Mouse (Mus musculus) CH12.LX (cell line): ENCODE results near the gene Rnase12. TPM values are rescaled to one million over a fixed set of nuclear protein-coding genes. Genes with fewer than 3 reads are reported as not detected.

Experiments
- DNase-seq: peaks from one replicate; pipeline ENCODE4 v3.0.0-alpha.2; 2013; ENCODE audit errors: extremely low read depth
- H3K27ac ChIP-seq: 2 replicates; pipeline ENCODE4 v1.5.1; 2012; ENCODE audit warnings: low read depth, mild to moderate bottlenecking, control low read depth, moderate library complexity; ENCODE audit not compliant: insufficient read depth
- H3K27me3 ChIP-seq: replicated peaks from 2 replicates; pipeline ENCODE3; 2012; ENCODE audit warnings: inconsistent platforms
- H3K36me3 ChIP-seq, 2 experiments: replicated peaks in 1 of 2; 2 replicates each; pipeline versions ENCODE3 to v1.6.1; 2012; ENCODE audit warnings: inconsistent platforms in 1 of 2, low read length in 1 of 2, mild to moderate bottlenecking in 1 of 2, mixed read lengths in 1 of 2, moderate library complexity in 1 of 2; ENCODE audit not compliant: control insufficient read depth in 1 of 2, insufficient read depth in 1 of 2
- H3K4me1 ChIP-seq, 2 experiments: 2 replicates each; pipeline ENCODE4 v1.6.1; 2012; ENCODE audit warnings: inconsistent platforms in 1 of 2, moderate library complexity in 1 of 2; ENCODE audit not compliant: insufficient read depth in 2 of 2, control insufficient read depth in 1 of 2
- H3K4me2 ChIP-seq: 2 replicates; pipeline ENCODE4 v1.6.1; 2012; ENCODE audit warnings: low read depth, mild to moderate bottlenecking, control low read depth; ENCODE audit not compliant: poor library complexity, insufficient read depth, severe bottlenecking
- H3K4me3 ChIP-seq, 3 experiments: fragments of 150-350 bp in 1 of 3; sonication (generic) in 1 of 3; replicated peaks in 1 of 3; 2 replicates each; pipeline versions ENCODE3 to v1.5.1; 2011 to 2012; ENCODE audit warnings: low read depth in 2 of 3, low read length in 2 of 3, mild to moderate bottlenecking in 2 of 3, moderate library complexity in 2 of 3, control low read depth in 1 of 3, improper control_type of control experiment in 1 of 3, inconsistent platforms in 1 of 3, mixed read lengths in 1 of 3; ENCODE audit not compliant: poor library complexity in 1 of 3
- H3K79me2 ChIP-seq: replicated peaks from 2 replicates; pipeline ENCODE4 v1.6.1; 2012; ENCODE audit warnings: mild to moderate bottlenecking, moderate library complexity; ENCODE audit not compliant: control insufficient read depth, poor library complexity, insufficient read depth, severe bottlenecking; ENCODE audit errors: extremely low read depth
- H3K9ac ChIP-seq: 2 replicates; pipeline ENCODE4 v1.6.1; 2012; ENCODE audit warnings: low read depth, mild to moderate bottlenecking, control low read depth, moderate library complexity; ENCODE audit not compliant: insufficient read depth
- H3K9me3 ChIP-seq: replicated peaks from 2 replicates; pipeline ENCODE3; 2012; ENCODE audit warnings: low read length, inconsistent platforms, mixed read lengths
- CHD2 ChIP-seq: IDR thresholded peaks from 2 replicates; pipeline ENCODE4 v1.6.1; 2011; ENCODE audit warnings: low read length, improper control_type of control experiment
- CTCF ChIP-seq, 2 experiments: IDR thresholded peaks in 1 of 2; conservative IDR thresholded peaks in 1 of 2; 2 replicates each; pipeline ENCODE4 v1.5.1; 2011 to 2012; ENCODE audit warnings: low read depth in 2 of 2, low read length in 2 of 2, improper control_type of control experiment in 1 of 2, inconsistent platforms in 1 of 2, mild to moderate bottlenecking in 1 of 2, moderate library complexity in 1 of 2
- E2F4 ChIP-seq: IDR thresholded peaks from 2 replicates; pipeline ENCODE4 v1.6.1; 2011; ENCODE audit warnings: low read depth, low read length, improper control_type of control experiment; ENCODE audit not compliant: insufficient replicate concordance
- ELF1 ChIP-seq: IDR thresholded peaks from 2 replicates; pipeline ENCODE4 v1.6.1; 2014; ENCODE audit warnings: low read depth, mild to moderate bottlenecking, inconsistent platforms, low read length, improper control_type of control experiment
- EP300 ChIP-seq: IDR thresholded peaks from 2 replicates; pipeline ENCODE4 v1.6.1; 2011; ENCODE audit warnings: low read length, improper control_type of control experiment
- GABPA ChIP-seq: IDR thresholded peaks from 2 replicates; pipeline ENCODE4 v1.6.1; 2012; ENCODE audit warnings: low read depth, low read length, improper control_type of control experiment, inconsistent platforms; ENCODE audit not compliant: insufficient replicate concordance
- IRF4 ChIP-seq: IDR thresholded peaks from 2 replicates; pipeline ENCODE4 v1.6.1; 2014; ENCODE audit warnings: low read depth, mild to moderate bottlenecking, inconsistent platforms, low read length, improper control_type of control experiment
- MAFK ChIP-seq: IDR thresholded peaks from 2 replicates; pipeline ENCODE4 v1.6.1; 2011; ENCODE audit warnings: low read length, improper control_type of control experiment; ENCODE audit not compliant: insufficient replicate concordance
- MAX ChIP-seq: IDR thresholded peaks from 2 replicates; pipeline ENCODE4 v1.6.1; 2011; ENCODE audit warnings: low read length, improper control_type of control experiment
- MAZ ChIP-seq: IDR thresholded peaks from 2 replicates; pipeline ENCODE4 v1.6.1; 2012; ENCODE audit warnings: low read depth, mild to moderate bottlenecking, inconsistent platforms, low read length, improper control_type of control experiment, moderate library complexity
- MXI1 ChIP-seq: IDR thresholded peaks from 2 replicates; pipeline ENCODE4 v1.6.1; 2011; ENCODE audit warnings: mild to moderate bottlenecking, low read depth, low read length, improper control_type of control experiment
- NELFE ChIP-seq: IDR thresholded peaks from 2 replicates; pipeline ENCODE4 v1.6.1; 2011; ENCODE audit warnings: low read depth, low read length, improper control_type of control experiment
- POLR2AphosphoS2 ChIP-seq: IDR thresholded peaks from 2 replicates; pipeline ENCODE4 v1.6.1; 2011; ENCODE audit warnings: low read depth, low read length, improper control_type of control experiment
- RAD21 ChIP-seq: IDR thresholded peaks from 2 replicates; pipeline ENCODE4 v1.6.1; 2011; ENCODE audit warnings: low read depth, mild to moderate bottlenecking, low read length, improper control_type of control experiment, moderate library complexity
- TCF12 ChIP-seq: IDR thresholded peaks from 2 replicates; pipeline ENCODE4 v1.6.1; 2014; ENCODE audit warnings: low read depth, mild to moderate bottlenecking, inconsistent platforms, low read length, improper control_type of control experiment
- USF1 ChIP-seq: IDR thresholded peaks from 2 replicates; pipeline ENCODE4 v1.6.1; 2014; ENCODE audit warnings: low read depth, mild to moderate bottlenecking, inconsistent platforms, low read length, improper control_type of control experiment
- USF2 ChIP-seq: conservative IDR thresholded peaks from 2 replicates; pipeline ENCODE4 v1.6.1; 2011; ENCODE audit warnings: low read depth, low read length, improper control_type of control experiment
- ZKSCAN1 ChIP-seq: IDR thresholded peaks from 2 replicates; pipeline ENCODE4 v1.6.1; 2012; ENCODE audit warnings: low read depth, inconsistent platforms, low read length, improper control_type of control experiment, borderline replicate concordance
- ZMIZ1 ChIP-seq: IDR thresholded peaks from 2 replicates; pipeline ENCODE4 v1.6.1; 2012; ENCODE audit warnings: low read depth, mild to moderate bottlenecking, inconsistent platforms, low read length, improper control_type of control experiment
- ZNF384 ChIP-seq: IDR thresholded peaks from 2 replicates; pipeline ENCODE4 v1.6.1; 2012; ENCODE audit warnings: low read depth, low read length, improper control_type of control experiment, inconsistent platforms
- dilution Hi-C: fragments of 300-500 bp; cut with MboI; formaldehyde crosslinking; loops from 2 replicates; pipeline ENCODE4 v1.14.3; 2020; ENCODE audit warnings: low sequenced_read_pairs; ENCODE audit not compliant: extremely low pct_unique_long_range_greater_than_20kb, extremely low pct_ligation_motif_present
- in situ Hi-C: fragments of 300-500 bp; cut with MboI; formaldehyde crosslinking; loops from 3 replicates; pipeline ENCODE4 v1.14.3; 2019; ENCODE audit warnings: low sequenced_read_pairs, low pct_ligation_motif_present, low pct_unique_long_range_greater_than_20kb, mixed read lengths
- polyA plus RNA-seq: library from polyadenylated mRNA; unstranded; fragments of >175 nt; gene quantifications from 2 replicates; pipeline ENCODE4 v1.2.1, GENCODE M21; 2012; ENCODE audit warnings: low read depth; ENCODE audit not compliant: insufficient read length
- total RNA-seq, 2 experiments: library from RNA; depleted of rRNA; stranded (reverse); fragments of 300-350 nt in 1 of 2; fragments of >200 nt in 1 of 2; gene quantifications; 2 replicates each; pipeline ENCODE4 v1.2.3; 2012 to 2014

Gene Rnase12
- total and polyA plus RNA-seq, 3 experiments, result 0.38 TPM; not detected in 2

DNA sequence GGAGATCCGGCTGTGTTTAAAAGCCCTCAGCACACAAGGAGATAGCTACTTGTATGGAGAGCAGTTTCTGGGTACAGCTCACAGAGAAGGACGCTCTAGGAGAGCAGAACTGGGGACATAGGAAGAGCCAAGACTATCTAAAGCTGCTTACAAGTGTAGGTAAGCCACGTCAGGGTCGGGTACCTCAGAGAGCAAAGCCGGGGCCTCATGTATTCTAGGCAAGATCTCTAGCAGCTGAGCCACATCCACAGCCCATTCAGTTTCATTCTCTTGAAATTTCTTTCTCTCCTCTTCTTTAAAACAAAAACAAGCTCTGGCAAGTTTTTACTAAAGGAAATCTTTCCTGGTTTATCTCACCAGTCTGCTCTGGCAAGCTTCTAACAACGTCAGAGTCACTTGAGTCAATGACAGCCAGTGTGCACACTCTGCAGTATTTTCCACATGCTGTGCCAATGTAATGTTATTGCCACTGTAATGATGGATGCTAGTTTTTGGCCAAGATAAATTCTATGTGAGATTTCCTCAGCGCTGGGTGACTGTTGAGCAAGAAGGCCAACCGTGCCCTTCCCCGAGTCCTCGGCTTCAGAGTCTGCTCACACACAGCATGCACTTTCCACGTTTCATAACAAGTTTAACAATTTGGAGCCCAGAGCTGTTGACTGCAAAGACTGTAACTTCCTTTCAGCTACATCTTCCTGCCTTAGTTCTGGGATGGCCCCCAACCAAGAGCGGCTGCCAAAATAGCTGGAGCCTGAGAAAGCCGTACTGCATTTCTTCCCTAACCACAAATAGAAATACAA is 49.3 kb downstream of the Rnase12 start:
- no peaks in the 10 kb centered on the region for H3K27me3 ChIP-seq
- no peak overlapping the region for H3K9ac ChIP-seq
- DNase-seq, result no peak
- TF ChIP-seq USF1, result no peak
- TF ChIP-seq CHD2, result no peak
- TF ChIP-seq MAX, result no peak
- TF ChIP-seq ELF1, result no peak
- no peak for TF ChIP-seq MXI1
- TF ChIP-seq EP300, result no peak
- TF ChIP-seq, all 38 proteins: peak for 0
- H3K9me3 ChIP-seq, result no peaks in the 10 kb centered on the region
- H3K27ac ChIP-seq, result no peak overlapping the region
- in situ Hi-C loops, result no loop called here
- no peak overlapping the region for H3K4me3 ChIP-seq
- H3K4me2 ChIP-seq, result no peak overlapping the region
- no peaks in the 10 kb centered on the region for H3K36me3 ChIP-seq
- dilution Hi-C loops, result no loop called here
- H3K79me2 ChIP-seq, result no peaks in the 10 kb centered on the region
- no peaks in the 10 kb centered on the region for H3K4me1 ChIP-seq

DNA sequence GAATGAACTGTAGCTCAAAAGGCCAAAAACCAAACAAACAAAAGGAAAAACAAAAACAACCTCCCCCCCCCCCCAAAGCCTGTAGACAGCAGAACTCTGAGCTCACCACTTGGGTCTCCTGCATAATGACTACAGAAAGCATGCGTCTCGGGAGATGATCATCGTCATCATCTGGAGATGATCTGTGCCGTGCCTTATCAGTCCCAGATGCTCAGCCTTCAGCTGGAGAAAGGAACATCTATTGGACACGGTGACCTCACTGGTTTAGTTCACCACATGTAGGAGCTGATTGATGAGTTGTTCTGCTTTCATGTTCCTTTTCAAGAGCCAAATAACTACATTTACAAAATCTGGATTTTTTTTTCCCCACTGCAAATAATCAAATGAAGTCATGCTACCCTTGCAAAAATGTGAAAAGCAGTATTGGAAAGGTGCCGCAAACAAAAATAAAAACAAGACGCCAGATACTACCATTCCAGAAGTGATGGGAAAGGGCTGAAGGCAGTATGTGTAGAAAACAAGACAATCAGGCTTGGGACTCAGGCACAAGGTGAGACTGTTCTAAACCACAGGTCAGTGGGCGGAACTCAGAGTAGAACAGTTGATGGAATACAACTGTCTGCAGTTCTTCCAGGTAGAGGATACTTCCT is 50.2 kb downstream of the Rnase12 start, which contains the start of gene Rnase10:
Rnase10 (plus strand) TSS at position 600 of the 650 bp plus-strand sequence.
- no peak for TF ChIP-seq E2F4
- TF ChIP-seq MAZ, result no peak
- TF ChIP-seq ELF1, result no peak
- no peak for TF ChIP-seq GABPA
- TF ChIP-seq POLR2AphosphoS2, result no peak
- no peak for TF ChIP-seq RAD21
- no peak for TF ChIP-seq ZKSCAN1
- TF ChIP-seq ZMIZ1, result no peak
- TF ChIP-seq CTCF (conservative IDR thresholded peaks at IDR 0.05 in 1 of 2, IDR thresholded peaks at IDR 0.05 in 1 of 2; ENCODE audit: low read depth in 2 of 2, low read length in 2 of 2), result no peak
- no peak for TF ChIP-seq ZNF384
- no peak for TF ChIP-seq USF2
- no peak for TF ChIP-seq IRF4
- TF ChIP-seq MAFK, result no peak
- no peak for TF ChIP-seq CHD2
- no peak for TF ChIP-seq NELFE
- TF ChIP-seq MXI1, result no peak
- TF ChIP-seq TCF12, result no peak
- Histone ChIP-seq H3K4me2 (no peak within 1 kb of the TSS), H3K4me1 (no peaks in the 10 kb centered on the region), H3K4me3 (no peak within 1 kb of the TSS), H3K27ac (no peak within 1 kb of the TSS), H3K27me3 (no peaks in the 10 kb centered on the region), H3K9ac (no peak within 1 kb of the TSS), H3K36me3 (no peaks in the 10 kb centered on the region), H3K9me3 (no peaks in the 10 kb centered on the region), H3K79me2 (no peaks in the 10 kb centered on the region)
- no peak for DNase-seq
- in situ Hi-C loops, result no loop called here
- dilution Hi-C loops, result no loop called here

Other genes with a start within 250 kb of the Rnase12 start
Only the 20 nearest of the 23 such genes appear.
- gene Tep1, start 187.1 kb downstream of the Rnase12 start, total RNA-seq (2012; rRNA removed), result 12.2 and 14.7 TPM in 2 replicates
- gene Tep1, start 187.1 kb downstream of the Rnase12 start, total RNA-seq (2014; rRNA removed), result 3.5 and 4.1 TPM in 2 replicates
- gene Tep1, start 187.1 kb downstream of the Rnase12 start, polyA plus RNA-seq, result 12.9 and 14.0 TPM in 2 replicates
- gene Klhl33, start 160.2 kb downstream of the Rnase12 start, total RNA-seq (2012; rRNA removed), result not detected in 2 replicates
- not detected in 2 replicates for gene Klhl33, start 160.2 kb downstream of the Rnase12 start, total RNA-seq (2014; rRNA removed)
- gene Klhl33, start 160.2 kb downstream of the Rnase12 start, polyA plus RNA-seq, result not detected in 2 replicates
- gene Osgep, start 132.8 kb downstream of the Rnase12 start, total RNA-seq (2012; rRNA removed), result 39.1 and 41.7 TPM in 2 replicates
- gene Osgep, start 132.8 kb downstream of the Rnase12 start, total RNA-seq (2014; rRNA removed), result 88.7 and 90.4 TPM in 2 replicates
- gene Osgep, start 132.8 kb downstream of the Rnase12 start, polyA plus RNA-seq, result 48.4 and 57.6 TPM in 2 replicates
- gene Apex1, start 132.7 kb downstream of the Rnase12 start, total RNA-seq (2012; rRNA removed), result 178 and 250 TPM in 2 replicates
- 417 and 427 TPM in 2 replicates for gene Apex1, start 132.7 kb downstream of the Rnase12 start, total RNA-seq (2014; rRNA removed)
- gene Apex1, start 132.7 kb downstream of the Rnase12 start, polyA plus RNA-seq, result 353 and 354 TPM in 2 replicates
- 18.1 and 21.2 TPM in 2 replicates for gene Pip4p1, start 126.8 kb downstream of the Rnase12 start, total RNA-seq (2012; rRNA removed)
- 28.1 and 29.2 TPM in 2 replicates for gene Pip4p1, start 126.8 kb downstream of the Rnase12 start, total RNA-seq (2014; rRNA removed)
- gene Pip4p1, start 126.8 kb downstream of the Rnase12 start, polyA plus RNA-seq, result 31.1 and 35.5 TPM in 2 replicates
- gene Pnp, start 126.6 kb downstream of the Rnase12 start, total RNA-seq (2012; rRNA removed), result 99.3 and 113 TPM in 2 replicates
- 118 and 128 TPM in 2 replicates for gene Pnp, start 126.6 kb downstream of the Rnase12 start, total RNA-seq (2014; rRNA removed)
- 65.9 and 80.0 TPM in 2 replicates for gene Pnp, start 126.6 kb downstream of the Rnase12 start, polyA plus RNA-seq
- gene Gm49342, start 113.1 kb downstream of the Rnase12 start, total RNA-seq (2012; rRNA removed), result not detected in 2 replicates
- 108 and 120 TPM in 2 replicates for gene Gm49342, start 113.1 kb downstream of the Rnase12 start, total RNA-seq (2014; rRNA removed)
- gene Gm49342, start 113.1 kb downstream of the Rnase12 start, polyA plus RNA-seq, result 50.6 and 100 TPM in 2 replicates
- gene Pnp2, start 101.7 kb downstream of the Rnase12 start, total RNA-seq (2012; rRNA removed), result 0.21 TPM in 2 replicates
- gene Pnp2, start 101.7 kb downstream of the Rnase12 start, total RNA-seq (2014; rRNA removed), result 0.43 TPM in 1 of 2 replicates, not detected in the other
- gene Pnp2, start 101.7 kb downstream of the Rnase12 start, polyA plus RNA-seq, result 0.91 TPM in 1 of 2 replicates, not detected in the other
- gene Rnase10, start 49.9 kb downstream of the Rnase12 start, total RNA-seq (2012; rRNA removed), result not detected in 2 replicates
- not detected in 2 replicates for gene Rnase10, start 49.9 kb downstream of the Rnase12 start, total RNA-seq (2014; rRNA removed)
- gene Rnase10, start 49.9 kb downstream of the Rnase12 start, polyA plus RNA-seq, result not detected in 2 replicates
- gene Rnase9, start 15.8 kb downstream of the Rnase12 start, total RNA-seq (2012; rRNA removed), result not detected in 2 replicates
- gene Rnase9, start 15.8 kb downstream of the Rnase12 start, total RNA-seq (2014; rRNA removed), result not detected in 2 replicates
- not detected in 2 replicates for gene Rnase9, start 15.8 kb downstream of the Rnase12 start, polyA plus RNA-seq
- gene Rnase11, start 7.5 kb downstream of the Rnase12 start, total RNA-seq (2012; rRNA removed), result not detected in 2 replicates
- not detected in 2 replicates for gene Rnase11, start 7.5 kb downstream of the Rnase12 start, total RNA-seq (2014; rRNA removed)
- not detected in 2 replicates for gene Rnase11, start 7.5 kb downstream of the Rnase12 start, polyA plus RNA-seq
- not detected in 2 replicates for gene Olfr750, start 16.8 kb upstream of the Rnase12 start, total RNA-seq (2012; rRNA removed)
- gene Olfr750, start 16.8 kb upstream of the Rnase12 start, total RNA-seq (2014; rRNA removed), result not detected in 2 replicates
- not detected in 2 replicates for gene Olfr750, start 16.8 kb upstream of the Rnase12 start, polyA plus RNA-seq
- 0.92 and 1.9 TPM in 2 replicates for gene Rnase4, start 33.4 kb upstream of the Rnase12 start, total RNA-seq (2012; rRNA removed)
- 1.8 and 2.5 TPM in 2 replicates for gene Rnase4, start 33.4 kb upstream of the Rnase12 start, total RNA-seq (2014; rRNA removed)
- 1.1 and 1.6 TPM in 2 replicates for gene Rnase4, start 33.4 kb upstream of the Rnase12 start, polyA plus RNA-seq
- gene Ang, start 33.5 kb upstream of the Rnase12 start, total RNA-seq (2012; rRNA removed), result 1.6 and 2.2 TPM in 2 replicates
- gene Ang, start 33.5 kb upstream of the Rnase12 start, total RNA-seq (2014; rRNA removed), result 0.44 and 1.2 TPM in 2 replicates
- gene Ang, start 33.5 kb upstream of the Rnase12 start, polyA plus RNA-seq, result 0.97 and 1.2 TPM in 2 replicates
- not detected in 2 replicates for gene Eddm3b, start 56.8 kb upstream of the Rnase12 start, total RNA-seq (2012; rRNA removed)
- not detected in 2 replicates for gene Eddm3b, start 56.8 kb upstream of the Rnase12 start, total RNA-seq (2014; rRNA removed)
- not detected in 2 replicates for gene Eddm3b, start 56.8 kb upstream of the Rnase12 start, polyA plus RNA-seq
- gene Rnase6, start 66.2 kb upstream of the Rnase12 start, total RNA-seq (2012; rRNA removed), result 15.6 and 18.3 TPM in 2 replicates
- gene Rnase6, start 66.2 kb upstream of the Rnase12 start, total RNA-seq (2014; rRNA removed), result 35.1 and 38.2 TPM in 2 replicates
- gene Rnase6, start 66.2 kb upstream of the Rnase12 start, polyA plus RNA-seq, result 15.3 and 16.4 TPM in 2 replicates
- 0.17 TPM in 1 of 2 replicates, not detected in the other for gene Rnase1, start 89.1 kb upstream of the Rnase12 start, total RNA-seq (2012; rRNA removed)
- not detected in 2 replicates for gene Rnase1, start 89.1 kb upstream of the Rnase12 start, total RNA-seq (2014; rRNA removed)
- not detected in 2 replicates for gene Rnase1, start 89.1 kb upstream of the Rnase12 start, polyA plus RNA-seq
- gene Rnase2b, start 104.6 kb upstream of the Rnase12 start, total RNA-seq (2012; rRNA removed), result 1.3 and 1.6 TPM in 2 replicates
- gene Rnase2b, start 104.6 kb upstream of the Rnase12 start, total RNA-seq (2014; rRNA removed), result not detected in 2 replicates
- 0.33 TPM in 1 of 2 replicates, not detected in the other for gene Rnase2b, start 104.6 kb upstream of the Rnase12 start, polyA plus RNA-seq
- not detected in 2 replicates for gene Ang2, start 141.5 kb upstream of the Rnase12 start, total RNA-seq (2012; rRNA removed)
- not detected in 2 replicates for gene Ang2, start 141.5 kb upstream of the Rnase12 start, total RNA-seq (2014; rRNA removed)
- not detected in 2 replicates for gene Ang2, start 141.5 kb upstream of the Rnase12 start, polyA plus RNA-seq
- not detected in 2 replicates for gene Ear14, start 145.7 kb upstream of the Rnase12 start, total RNA-seq (2012; rRNA removed)
- gene Ear14, start 145.7 kb upstream of the Rnase12 start, total RNA-seq (2014; rRNA removed), result not detected in 2 replicates
- not detected in 2 replicates for gene Ear14, start 145.7 kb upstream of the Rnase12 start, polyA plus RNA-seq